Mouse (Mus musculus) cerebellum, adult 2 months (tissue): ENCODE data around the gene Il3ra.

ENCODE experiments used
- CTCF ChIP-seq: fragments of 200-500 bp; IDR thresholded peaks from 2 replicates; pipeline ENCODE4 v1.5.1; 2011; ENCODE audit warnings: low read depth, mild to moderate bottlenecking, control low read depth, low read length, moderate library complexity, borderline replicate concordance; ENCODE audit not compliant: insufficient read depth
- POLR2A ChIP-seq: fragments of 200-500 bp; IDR thresholded peaks from 2 replicates; pipeline ENCODE4 v1.6.1; 2011; ENCODE audit warnings: low read length, control low read depth, borderline replicate concordance; ENCODE audit not compliant: insufficient read depth

DNA sequence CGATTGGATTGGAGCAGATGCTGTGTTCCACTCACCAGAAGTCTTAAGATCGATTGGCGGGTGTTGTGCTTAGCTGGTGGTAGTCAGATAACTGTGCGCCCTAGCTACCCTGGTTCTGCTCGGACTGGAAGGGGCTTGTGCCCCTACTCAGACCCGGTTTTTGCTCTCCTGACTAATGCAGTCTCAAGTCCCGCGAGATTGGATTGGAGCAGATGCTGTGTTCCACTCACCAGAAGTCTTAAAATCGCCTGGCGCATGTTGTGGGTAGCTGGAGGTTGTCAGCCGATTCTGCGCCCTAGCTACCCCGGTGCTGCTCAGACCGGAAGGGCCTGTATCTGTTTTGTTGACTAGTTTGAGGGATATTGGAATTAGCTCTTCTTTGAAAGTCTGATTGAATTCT lies 36.7 kb upstream of the Il3ra start:
- TF ChIP-seq CTCF: no peak
- no peak for TF ChIP-seq POLR2A
